Mouse (Mus musculus): ENCODE data around the gene Adamtsl3.

- TF ChIP-seq CTCF (IDR thresholded peaks at IDR 0.05; ENCODE audit: control insufficient read depth, insufficient read depth, insufficient read length) = no peak
- no peak for TF ChIP-seq MYOD1 (IDR thresholded peaks at IDR 0.05; ENCODE audit: control insufficient read depth, insufficient read length, low read depth)
- no peak for TF ChIP-seq CEBPB (IDR thresholded peaks at IDR 0.05; ENCODE audit: low read depth)
Measured at GRCm38 (mm10) chr7:82318515-82318914, 17.0 kb upstream of the Adamtsl3 start.

All from C2C12 (cell line).